Mouse (Mus musculus): Measurements from ENCODE around the gene Tcf25. TPM values are rescaled to one million over a fixed set of nuclear protein-coding genes. Genes with fewer than 3 reads are reported as not detected.
A peak's percentile ranks its signal among the peaks of the same experiment; 100 is the strongest.
"Not testable (repeated sequence)": the region's sequence is repeated elsewhere in the genome, so short reads cannot be mapped to it uniquely, and the experiment has no call there.

The Tcf25 gene
- polyA plus RNA-seq, 1 experiment, result 239 TPM

- Histone ChIP-seq H3K9me3 (replicated peaks; ENCODE audit: control insufficient read depth, insufficient read depth, low read length, poor library complexity, severe bottlenecking) (no peaks in the 10 kb centered on the region), H3K27ac (ENCODE audit: insufficient read depth, low read length) (no peak overlapping the region), H3K36me3 (ENCODE audit: control insufficient read depth, insufficient read depth, low read length, poor library complexity, severe bottlenecking) (no peaks in the 10 kb centered on the region), H3K9ac (ENCODE audit: low read depth, poor library complexity, severe bottlenecking) (no peak overlapping the region), H3K4me3 (ENCODE audit: low read depth, low read length) (no peak overlapping the region), H3K27me3 (ENCODE audit: control insufficient read depth, insufficient read depth, low read length, poor library complexity, severe bottlenecking) (no peaks in the 10 kb centered on the region), H3K4me1 (ENCODE audit: control insufficient read depth, insufficient read depth, low read length) (peaks cover 8% of the 10 kb centered on the region)
- TF ChIP-seq POLR2A (IDR thresholded peaks at IDR 0.05; ENCODE audit: insufficient read depth, low read length), result no peak
- no peak for TF ChIP-seq CTCF (IDR thresholded peaks at IDR 0.05; ENCODE audit: low read depth, low read length)
- TF ChIP-seq EP300 (IDR thresholded peaks at IDR 0.05; ENCODE audit: insufficient read depth, low read depth, low read length), result no peak
Measured at GRCm38 (mm10) chr8:123410049-123410587, 36.6 kb downstream of the Tcf25 start.

GRCm38 (mm10) chr8:123410788-123411187 lies 37.2 kb downstream of the Tcf25 start:
- no peak overlapping the region for H3K27ac ChIP-seq (ENCODE audit: insufficient read depth, low read length)
- H3K4me3 ChIP-seq (ENCODE audit: low read depth, low read length), result peak overlapping the region; percentile 67
- no peaks in the 10 kb centered on the region for H3K36me3 ChIP-seq (ENCODE audit: control insufficient read depth, insufficient read depth, low read length, poor library complexity, severe bottlenecking)
- no peaks in the 10 kb centered on the region for H3K27me3 ChIP-seq (ENCODE audit: control insufficient read depth, insufficient read depth, low read length, poor library complexity, severe bottlenecking)
- H3K9ac ChIP-seq (ENCODE audit: low read depth, poor library complexity, severe bottlenecking), result no peak overlapping the region
- no peaks in the 10 kb centered on the region for H3K9me3 ChIP-seq (replicated peaks; ENCODE audit: control insufficient read depth, insufficient read depth, low read length, poor library complexity, severe bottlenecking)
- no peak for TF ChIP-seq EP300 (IDR thresholded peaks at IDR 0.05; ENCODE audit: insufficient read depth, low read depth, low read length)
- TF ChIP-seq CTCF (IDR thresholded peaks at IDR 0.05; ENCODE audit: low read depth, low read length), result no peak
- no peak for TF ChIP-seq POLR2A (IDR thresholded peaks at IDR 0.05; ENCODE audit: insufficient read depth, low read length)
- H3K4me1 ChIP-seq (ENCODE audit: control insufficient read depth, insufficient read depth, low read length), result peaks cover 8% of the 10 kb centered on the region

- Histone ChIP-seq H3K9ac (ENCODE audit: low read depth, poor library complexity, severe bottlenecking) (peak within 1 kb of the TSS; percentile 30; the same call in 1 of the 2 replicates), H3K27me3 (ENCODE audit: control insufficient read depth, insufficient read depth, low read length, poor library complexity, severe bottlenecking) (no peaks in the 10 kb centered on the region), H3K4me1 (ENCODE audit: control insufficient read depth, insufficient read depth, low read length) (peaks cover 8% of the 10 kb centered on the region), H3K27ac (ENCODE audit: insufficient read depth, low read length) (peak within 1 kb of the TSS; percentile 14; the same call in 1 of the 2 replicates), H3K9me3 (replicated peaks; ENCODE audit: control insufficient read depth, insufficient read depth, low read length, poor library complexity, severe bottlenecking) (no peaks in the 10 kb centered on the region), H3K36me3 (ENCODE audit: control insufficient read depth, insufficient read depth, low read length, poor library complexity, severe bottlenecking) (no peaks in the 10 kb centered on the region), H3K4me3 (ENCODE audit: low read depth, low read length) (peak within 1 kb of the TSS; percentile 67)
- TF ChIP-seq CTCF (IDR thresholded peaks at IDR 0.05; ENCODE audit: low read depth, low read length), result no peak
- 0 out of 2 replicates have a peak, but pooled peaks have one; percentile 19 for TF ChIP-seq EP300 (IDR thresholded peaks at IDR 0.05; ENCODE audit: insufficient read depth, low read depth, low read length)
- peak; percentile 57 for TF ChIP-seq POLR2A (IDR thresholded peaks at IDR 0.05; ENCODE audit: insufficient read depth, low read length)
Measured at GRCm38 (mm10) chr8:123411246-123411645, 37.7 kb downstream of the Tcf25 start, which contains the start of gene Tubb3. Tubb3 (plus strand) TSS chr8:123411424.

- TF ChIP-seq EP300 (IDR thresholded peaks at IDR 0.05; ENCODE audit: insufficient read depth, low read depth, low read length) (no peak), POLR2A (IDR thresholded peaks at IDR 0.05; ENCODE audit: insufficient read depth, low read length) (no peak), CTCF (IDR thresholded peaks at IDR 0.05; ENCODE audit: low read depth, low read length) (no peak)
- Histone ChIP-seq H3K9me3 (replicated peaks; ENCODE audit: control insufficient read depth, insufficient read depth, low read length, poor library complexity, severe bottlenecking) (no peaks in the 10 kb centered on the region), H3K27ac (ENCODE audit: insufficient read depth, low read length) (peak overlapping the region; percentile 14; the same call in 1 of the 2 replicates), H3K4me1 (ENCODE audit: control insufficient read depth, insufficient read depth, low read length) (peaks cover 9% of the 10 kb centered on the region), H3K36me3 (ENCODE audit: control insufficient read depth, insufficient read depth, low read length, poor library complexity, severe bottlenecking) (no peaks in the 10 kb centered on the region), H3K27me3 (ENCODE audit: control insufficient read depth, insufficient read depth, low read length, poor library complexity, severe bottlenecking) (no peaks in the 10 kb centered on the region), H3K9ac (ENCODE audit: low read depth, poor library complexity, severe bottlenecking) (peak overlapping the region; percentile 30; the same call in 1 of the 2 replicates), H3K4me3 (ENCODE audit: low read depth, low read length) (peak overlapping the region; percentile 67)
Measured at GRCm38 (mm10) chr8:123411781-123412327, 38.3 kb downstream of the Tcf25 start.

- H3K9ac ChIP-seq (ENCODE audit: low read depth, poor library complexity, severe bottlenecking), result no peak overlapping the region
- H3K9me3 ChIP-seq (replicated peaks; ENCODE audit: control insufficient read depth, insufficient read depth, low read length, poor library complexity, severe bottlenecking), result no peaks in the 10 kb centered on the region
- no peaks in the 10 kb centered on the region for H3K36me3 ChIP-seq (ENCODE audit: control insufficient read depth, insufficient read depth, low read length, poor library complexity, severe bottlenecking)
- peaks cover 8% of the 10 kb centered on the region for H3K4me1 ChIP-seq (ENCODE audit: control insufficient read depth, insufficient read depth, low read length)
- no peaks in the 10 kb centered on the region for H3K27me3 ChIP-seq (ENCODE audit: control insufficient read depth, insufficient read depth, low read length, poor library complexity, severe bottlenecking)
- 0 out of 2 replicates have a peak, but pooled peaks have one; percentile 58 for TF ChIP-seq EP300 (IDR thresholded peaks at IDR 0.05; ENCODE audit: insufficient read depth, low read depth, low read length)
- TF ChIP-seq POLR2A (IDR thresholded peaks at IDR 0.05; ENCODE audit: insufficient read depth, low read length), result no peak
- peak overlapping the region; percentile 6; the same call in 1 of the 2 replicates for H3K4me3 ChIP-seq (ENCODE audit: low read depth, low read length)
- H3K27ac ChIP-seq (ENCODE audit: insufficient read depth, low read length), result no peak overlapping the region
Measured at GRCm38 (mm10) chr8:123412560-123413170, 39.1 kb downstream of the Tcf25 start.

GRCm38 (mm10) chr8:123414255-123414654 lies 40.7 kb downstream of the Tcf25 start:
- Histone ChIP-seq H3K4me3 (ENCODE audit: low read depth, low read length) (no peak overlapping the region), H3K9ac (ENCODE audit: low read depth, poor library complexity, severe bottlenecking) (no peak overlapping the region), H3K9me3 (replicated peaks; ENCODE audit: control insufficient read depth, insufficient read depth, low read length, poor library complexity, severe bottlenecking) (no peaks in the 10 kb centered on the region), H3K27ac (ENCODE audit: insufficient read depth, low read length) (no peak overlapping the region), H3K27me3 (ENCODE audit: control insufficient read depth, insufficient read depth, low read length, poor library complexity, severe bottlenecking) (no peaks in the 10 kb centered on the region), H3K4me1 (ENCODE audit: control insufficient read depth, insufficient read depth, low read length) (peaks cover 7% of the 10 kb centered on the region), H3K36me3 (ENCODE audit: control insufficient read depth, insufficient read depth, low read length, poor library complexity, severe bottlenecking) (peaks cover 5% of the 10 kb centered on the region; the same call in 1 of the 2 replicates)
- no peak for TF ChIP-seq POLR2A (IDR thresholded peaks at IDR 0.05; ENCODE audit: insufficient read depth, low read length)
- TF ChIP-seq EP300 (IDR thresholded peaks at IDR 0.05; ENCODE audit: insufficient read depth, low read depth, low read length), result no peak
- no peak for TF ChIP-seq CTCF (IDR thresholded peaks at IDR 0.05; ENCODE audit: low read depth, low read length)

- H3K9me3 ChIP-seq (replicated peaks; ENCODE audit: control insufficient read depth, insufficient read depth, low read length, poor library complexity, severe bottlenecking); H3K36me3 ChIP-seq (ENCODE audit: control insufficient read depth, insufficient read depth, low read length, poor library complexity, severe bottlenecking); H3K4me3 ChIP-seq (ENCODE audit: low read depth, low read length); H3K9ac ChIP-seq (ENCODE audit: low read depth, poor library complexity, severe bottlenecking); H3K27ac ChIP-seq (ENCODE audit: insufficient read depth, low read length); H3K4me1 ChIP-seq (ENCODE audit: control insufficient read depth, insufficient read depth, low read length); H3K27me3 ChIP-seq (ENCODE audit: control insufficient read depth, insufficient read depth, low read length, poor library complexity, severe bottlenecking): not testable (repeated sequence)
Measured at GRCm38 (mm10) chr8:123414997-123415696, 41.6 kb downstream of the Tcf25 start.
